Mouse (Mus musculus): ENCODE data around the gene Htra3.

Htra3 gene

GRCm38 (mm10) chr5:35679256-35680155, at the start of gene Htra3:
Gene Htra3, minus strand, starts transcription at chr5:35679782.
- in situ Hi-C loops (cut with MboI) = no loop called here

- in situ Hi-C loops (cut with MboI) = no loop called here
These were observed 49.4 kb upstream of the Htra3 start for GRCm38 (mm10) chr5:35728957-35729460.

- in situ Hi-C loops (cut with MboI) = no loop called here
These were observed 48.9 kb upstream of the Htra3 start for GRCm38 (mm10) chr5:35728344-35728956.

GRCm38 (mm10) chr5:35727447-35727846, 47.9 kb upstream of the Htra3 start:
- in situ Hi-C loops (cut with MboI) = no loop called here

- in situ Hi-C loops (cut with MboI) = no loop called here
These were observed 46.3 kb upstream of the Htra3 start for GRCm38 (mm10) chr5:35725840-35726239.

GRCm38 (mm10) chr5:35723900-35724299, 44.3 kb upstream of the Htra3 start:
- in situ Hi-C loops (cut with MboI) = no loop called here

- in situ Hi-C loops (cut with MboI) = no loop called here
These were observed 43.1 kb upstream of the Htra3 start for GRCm38 (mm10) chr5:35722654-35723053.

GRCm38 (mm10) chr5:35721933-35722332, 42.4 kb upstream of the Htra3 start:
- in situ Hi-C loops (cut with MboI) = no loop called here

- in situ Hi-C loops (cut with MboI) = no loop called here
These were observed 40.3 kb upstream of the Htra3 start for GRCm38 (mm10) chr5:35719880-35720279.

GRCm38 (mm10) chr5:35719343-35719742, 39.8 kb upstream of the Htra3 start:
- in situ Hi-C loops (cut with MboI) = no loop called here

- in situ Hi-C loops (cut with MboI) = no loop called here
These were observed 39.2 kb upstream of the Htra3 start for GRCm38 (mm10) chr5:35718817-35719216.

- in situ Hi-C loops (cut with MboI) = no loop called here
These were observed 38.4 kb upstream of the Htra3 start for GRCm38 (mm10) chr5:35717946-35718345.

- in situ Hi-C loops (cut with MboI) = no loop called here
These were observed 37.9 kb upstream of the Htra3 start for GRCm38 (mm10) chr5:35717455-35717854.

- in situ Hi-C loops (cut with MboI) = no loop called here
These were observed 34.2 kb upstream of the Htra3 start for GRCm38 (mm10) chr5:35713649-35714354.

- in situ Hi-C loops (cut with MboI) = no loop called here
These were observed 32.9 kb upstream of the Htra3 start for GRCm38 (mm10) chr5:35712517-35712916.

- in situ Hi-C loops (cut with MboI) = no loop called here
These were observed 31.3 kb upstream of the Htra3 start for GRCm38 (mm10) chr5:35710931-35711330.

- in situ Hi-C loops (cut with MboI) = no loop called here
These were observed 30.9 kb upstream of the Htra3 start for GRCm38 (mm10) chr5:35710481-35710880.

GRCm38 (mm10) chr5:35705411-35705810, 25.8 kb upstream of the Htra3 start:
- in situ Hi-C loops (cut with MboI) = no loop called here

GRCm38 (mm10) chr5:35703814-35704213, 24.2 kb upstream of the Htra3 start:
- in situ Hi-C loops (cut with MboI) = no loop called here

- in situ Hi-C loops (cut with MboI) = no loop called here
These were observed 23.6 kb upstream of the Htra3 start for GRCm38 (mm10) chr5:35703183-35703582.

- in situ Hi-C loops (cut with MboI) = no loop called here
These were observed 23.1 kb upstream of the Htra3 start for GRCm38 (mm10) chr5:35702582-35703140.

GRCm38 (mm10) chr5:35701042-35701441, 21.5 kb upstream of the Htra3 start:
- in situ Hi-C loops (cut with MboI) = no loop called here

All from mature B cell (primary cell).